In genomic region chr16:93830071-93830470, GRCm38 (mm10) we compare ENCODE assay signal across 23 mouse cellular contexts. TPM values are rescaled to one million over a fixed set of nuclear protein-coding genes. Genes with fewer than 3 reads are reported as not detected.
DNase-seq lines count a peak whose midpoint lies in the region; ATAC-seq lines count a peak whose summit lies in the region.
"Had no signal": no experiment of that assay in that cellular context is flagged by ENCODE, and none has a peak within 500 bp of the region (broad histone marks: within the 10 kb centered on the region; RNA-seq: fewer than 3 reads in every experiment).

No protein-coding gene starts in this region.

- no peaks in the 10 kb centered on the region for H3K27me3 ChIP-seq in kidney, embryonic 15.5 days
- no peaks in the 10 kb centered on the region for H3K27me3 ChIP-seq in intestine, embryonic 15.5 days (replicated peaks)
- H3K27me3 ChIP-seq: forebrain, embryonic 13.5 days; hindbrain, embryonic 15.5 days had no signal

- no peak overlapping the region for H3K9ac ChIP-seq in kidney, embryonic 15.5 days
- no peak overlapping the region for H3K9ac ChIP-seq in intestine, embryonic 15.5 days
- H3K9ac ChIP-seq: forebrain, embryonic 13.5 days; hindbrain, embryonic 15.5 days; limb, embryonic 12.5 days; liver, embryonic 15.5 days; lung, embryonic 14.5 days; midbrain, embryonic 15.5 days had no signal

- no peak for DNase-seq in kidney, postnatal 36 days
- DNase-seq in testis, postnatal 14 days (ENCODE audit: low spot score): peak; percentile 46
- DNase-seq in testis, postnatal 10 days (ENCODE audit: low spot score): no peak
- DNase-seq in R1 (ENCODE audit: low read depth, low spot score): peak; percentile 96
- DNase-seq: adrenal gland, adult 8-10 months; B cell, adult 2 months; cerebellum, adult 11 months; cerebellum, postnatal 25 days; gastrocnemius, postnatal 10 days; heart, postnatal 14 days; layer of hippocampus, adult 9-11 months; lung, embryonic 14.5 days; lung, postnatal 14 days had no signal

- no peak for ATAC-seq in kidney, embryonic 15.5 days (replicated peaks; ENCODE audit: low FRiP score)
- ATAC-seq in intestine, embryonic 15.5 days: no peak
- ATAC-seq: forebrain, embryonic 13.5 days; inflammation-experienced regulatory T-cells, adult 6 months; midbrain, embryonic 15.5 days had no signal

- H3K4me1 ChIP-seq in kidney, embryonic 15.5 days: peaks cover 36% of the 10 kb centered on the region
- H3K4me1 ChIP-seq in intestine, embryonic 15.5 days (replicated peaks): peaks cover 8% of the 10 kb centered on the region

- WGBS in kidney, embryonic 15.5 days: 56% methylated on average over 9 of the region's 9 CpGs
- 81% methylated on average over 9 of the region's 9 CpGs for WGBS in intestine, embryonic 15.5 days

- no peak overlapping the region for H3K4me3 ChIP-seq in kidney, embryonic 15.5 days (replicated peaks)
- H3K4me3 ChIP-seq in intestine, embryonic 15.5 days (replicated peaks): no peak overlapping the region
- H3K4me3 ChIP-seq: forebrain, embryonic 13.5 days; hindbrain, embryonic 10.5 days; hindbrain, embryonic 15.5 days; left cerebral cortex, adult 2 months; limb, embryonic 12.5 days; liver, embryonic 15.5 days; midbrain, embryonic 15.5 days had no signal

- peak overlapping the region; percentile 84; the same call in 1 of the 2 replicates for H3K27ac ChIP-seq in kidney, embryonic 15.5 days
- no peak overlapping the region for H3K27ac ChIP-seq in intestine, embryonic 15.5 days
- H3K27ac ChIP-seq: forebrain, embryonic 13.5 days; hindbrain, embryonic 10.5 days; hindbrain, embryonic 15.5 days; left cerebral cortex, adult 2 months; limb, embryonic 12.5 days; liver, embryonic 15.5 days; midbrain, embryonic 15.5 days had no signal

- H3K4me2 ChIP-seq in kidney, embryonic 15.5 days: peak overlapping the region; percentile 17; the same call in 1 of the 2 replicates
- H3K4me2 ChIP-seq in intestine, embryonic 15.5 days (replicated peaks): no peak overlapping the region
- H3K4me2 ChIP-seq: forebrain, embryonic 13.5 days; hindbrain, embryonic 15.5 days; limb, embryonic 12.5 days; liver, embryonic 15.5 days; lung, embryonic 14.5 days; midbrain, embryonic 15.5 days had no signal

- H3K9me3 ChIP-seq in kidney, embryonic 15.5 days (replicated peaks): no peaks in the 10 kb centered on the region
- no peaks in the 10 kb centered on the region for H3K9me3 ChIP-seq in intestine, embryonic 15.5 days
- H3K9me3 ChIP-seq: forebrain, embryonic 13.5 days; hindbrain, embryonic 15.5 days; liver, embryonic 15.5 days; midbrain, embryonic 15.5 days had no signal

- H3K36me3 ChIP-seq in kidney, embryonic 15.5 days: no peaks in the 10 kb centered on the region
- no peaks in the 10 kb centered on the region for H3K36me3 ChIP-seq in intestine, embryonic 15.5 days
- H3K36me3 ChIP-seq: hindbrain, embryonic 15.5 days; midbrain, embryonic 15.5 days had no signal

RNA-seq across cellular contexts. Expression of gene Morc3, which starts 1.9 kb away (rescaled TPM):
- polyA plus RNA-seq in kidney, embryonic 15.5 days (2015; fragmentation: Nextera tagmentation; extraction: Ambion mirVana): 33.1 and 33.8 TPM in 2 replicates
- polyA plus RNA-seq in intestine, embryonic 15.5 days (2015; fragmentation: Nextera tagmentation; extraction: Ambion mirVana): 27.5 and 40.6 TPM in 2 replicates

RNA-seq across cellular contexts. Expression of gene Chaf1b, which starts 53.6 kb away (rescaled TPM):
- polyA plus RNA-seq in kidney, embryonic 15.5 days (2015; fragmentation: Nextera tagmentation; extraction: Ambion mirVana): 74.8 and 78.9 TPM in 2 replicates
- polyA plus RNA-seq in intestine, embryonic 15.5 days (2015; fragmentation: Nextera tagmentation; extraction: Ambion mirVana): 55.1 and 62.1 TPM in 2 replicates

Comparison
In these comparisons a context has a peak if more than half of its experiments do, and no peak if none do; other contexts are left out.
1. DNase-seq: peak in testis, postnatal 14 days (single experiment) and R1 (single experiment); none in kidney, postnatal 36 days (0 of 2) and testis, postnatal 10 days (single experiment).